Mouse (Mus musculus) heart, embryonic 11.5 days (tissue): Measurements from ENCODE around the gene Chchd10. TPM values are rescaled to one million over a fixed set of nuclear protein-coding genes. Genes with fewer than 3 reads are reported as not detected.
"Not testable (repeated sequence)": the region's sequence is repeated elsewhere in the genome, so short reads cannot be mapped to it uniquely, and the experiment has no call there.

Experiments
- ATAC-seq: fragments of 200-750 bp; cut with Nextera tagmentation; replicated peaks from 2 replicates; pipeline ENCODE4 v1.8.0; 2017; ENCODE audit warnings: moderate library complexity; ENCODE audit not compliant: insufficient number of reproducible peaks, low FRiP score, low TSS enrichment
- H3K27ac ChIP-seq: fragments of 300-500 bp; sonication (generic); 2 replicates; pipeline ENCODE4 v1.5.1; 2014; ENCODE audit warnings: mild to moderate bottlenecking, low read depth, low read length
- H3K27me3 ChIP-seq: fragments of 300-500 bp; sonication (generic); 2 replicates; pipeline ENCODE4 v1.6.1; 2014; ENCODE audit warnings: mild to moderate bottlenecking, low read length, mixed read lengths; ENCODE audit not compliant: control insufficient read depth, insufficient read depth
- H3K36me3 ChIP-seq: fragments of 300-500 bp; sonication (generic); 2 replicates; pipeline ENCODE4 v1.6.1; 2014; ENCODE audit warnings: mild to moderate bottlenecking, low read length, moderate library complexity, mixed read lengths; ENCODE audit not compliant: control insufficient read depth, insufficient read depth
- H3K4me1 ChIP-seq: fragments of 300-500 bp; sonication (generic); 2 replicates; pipeline ENCODE4 v1.6.1; 2014; ENCODE audit warnings: low read length; ENCODE audit not compliant: control insufficient read depth, insufficient read depth
- H3K4me2 ChIP-seq: fragments of 300-500 bp; sonication (generic); 2 replicates; pipeline ENCODE4 v1.6.1; 2014; ENCODE audit warnings: mild to moderate bottlenecking, moderate library complexity
- H3K4me3 ChIP-seq: fragments of 300-500 bp; sonication (generic); 2 replicates; pipeline ENCODE4 v1.5.1; 2014; ENCODE audit warnings: low read depth, low read length
- H3K9ac ChIP-seq: fragments of 300-500 bp; sonication (generic); 2 replicates; pipeline ENCODE4 v1.6.1; 2014; ENCODE audit warnings: mild to moderate bottlenecking, low read depth, low read length, moderate library complexity
- H3K9me3 ChIP-seq: fragments of 300-500 bp; sonication (generic); replicated peaks from 2 replicates; pipeline ENCODE4 v1.6.1; 2016; ENCODE audit warnings: low read length; ENCODE audit not compliant: control insufficient read depth
- WGBS: fragments of 180-500 bp; shearing (Covaris S2); extraction: QIAGEN DNeasy Blood & Tissue Kit; methylation state at CpG from one replicate; pipeline ENCODE4 v1.1.7; 2014; ENCODE audit not compliant: insufficient replicate concordance; 5-methylcytosine and 5-hydroxymethylcytosine counted together
- polyA plus RNA-seq: library from polyadenylated mRNA; unstranded; fragments of >200 nt; fragmentation: Nextera tagmentation; extraction: Ambion mirVana; gene quantifications from 2 replicates; pipeline ENCODE4 v1.2.1, GENCODE M21; 2014

The Chchd10 gene
- polyA plus RNA-seq, result 414 and 441 TPM in 2 replicates

DNA sequence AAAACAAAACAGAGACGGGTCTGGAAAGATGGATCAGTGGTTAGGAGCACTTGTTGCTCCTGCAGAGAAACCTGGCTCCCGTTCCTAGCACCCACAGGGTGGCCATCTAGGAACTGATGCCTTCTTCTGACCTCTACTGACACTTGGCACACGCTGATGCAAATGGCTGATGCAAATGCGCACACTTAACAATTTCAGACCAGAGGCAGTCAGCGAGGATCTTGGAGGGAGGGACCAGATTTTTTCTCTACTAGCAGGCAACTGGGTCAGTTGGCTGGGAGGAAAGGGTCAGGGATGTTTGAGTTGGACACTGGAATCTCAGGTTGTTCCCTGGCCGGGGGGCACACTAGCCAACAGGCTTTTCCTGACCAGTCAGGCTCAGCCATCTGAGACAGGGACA is at the start of gene Chchd10:
Gene Chchd10 (plus strand): TSS at position 240 of the 400 bp plus-strand sequence.
- no peak for ATAC-seq
- H3K4me1 ChIP-seq, result peaks cover 18% of the 10 kb centered on the region

DNA sequence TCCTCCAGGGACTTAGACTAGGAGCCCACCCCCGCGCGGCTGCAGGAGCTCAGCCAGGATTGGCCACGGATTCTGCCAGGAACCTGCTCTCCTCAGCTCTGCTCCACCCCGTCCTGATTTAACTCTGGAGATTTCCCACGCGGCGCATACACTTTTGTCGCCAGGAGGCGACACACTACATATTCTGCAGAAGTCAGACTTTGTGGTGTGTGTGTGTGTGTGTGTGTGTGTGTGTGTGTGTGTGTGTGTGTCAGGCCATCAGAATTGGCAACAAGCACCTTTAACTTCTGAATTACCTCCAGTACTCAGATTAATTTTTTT is 49.7 kb upstream of the Chchd10 start:
- no peak overlapping the region for H3K27ac ChIP-seq
- peak overlapping the region; percentile 15; the same call in 1 of the 2 replicates for H3K4me3 ChIP-seq
- H3K9me3 ChIP-seq, result no peaks in the 10 kb centered on the region
- no peaks in the 10 kb centered on the region for H3K4me1 ChIP-seq
- WGBS, result under 1% methylated on average over 10 of the region's 10 CpGs
- H3K9ac ChIP-seq, result peak overlapping the region; percentile 58; the same call in 1 of the 2 replicates
- no peaks in the 10 kb centered on the region for H3K36me3 ChIP-seq
- H3K4me2 ChIP-seq, result peak overlapping the region; percentile 46
- ATAC-seq, result no peak; the same call in 1 of the 2 replicates
- H3K27me3 ChIP-seq, result no peaks in the 10 kb centered on the region

More for the DNA sequence above, at the start of gene Chchd10:
- peaks cover 37% of the 10 kb centered on the region for H3K27me3 ChIP-seq
- H3K9me3 ChIP-seq, result no peaks in the 10 kb centered on the region
- H3K9ac ChIP-seq, result peak within 1 kb of the TSS; percentile 89
- H3K4me2 ChIP-seq, result peak within 1 kb of the TSS; percentile 96
- peak within 1 kb of the TSS; percentile 22; the same call in 1 of the 2 replicates for H3K27ac ChIP-seq
- WGBS, result 33% methylated on average over 6 of the region's 6 CpGs
- peak within 1 kb of the TSS; percentile 65 for H3K4me3 ChIP-seq
- no peaks in the 10 kb centered on the region for H3K36me3 ChIP-seq

DNA sequence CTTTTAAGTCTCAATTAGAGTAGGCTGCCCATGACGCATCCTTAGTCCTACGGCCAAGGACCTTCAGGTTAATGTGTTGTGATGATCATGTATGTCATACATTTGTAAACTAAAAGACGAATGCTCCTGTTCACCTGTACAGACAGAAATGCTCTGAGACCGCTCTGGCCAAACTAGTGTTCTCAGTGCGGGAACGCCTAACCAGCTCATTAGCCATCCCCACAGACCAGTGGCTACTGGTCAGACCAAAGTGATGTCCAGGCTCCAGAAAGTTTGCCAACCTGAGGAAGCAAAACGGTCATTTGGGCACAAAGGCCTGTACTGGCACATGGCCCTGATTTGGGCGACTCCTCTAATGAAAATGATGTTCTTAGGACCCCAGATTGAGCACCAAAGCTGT is 48.2 kb upstream of the Chchd10 start:
- H3K4me1 ChIP-seq, result peaks cover 8% of the 10 kb centered on the region; the same call in 1 of the 2 replicates
- no peaks in the 10 kb centered on the region for H3K36me3 ChIP-seq
- ATAC-seq, result no peak
- H3K27me3 ChIP-seq, result no peaks in the 10 kb centered on the region
- no peak overlapping the region for H3K4me2 ChIP-seq
- no peak overlapping the region for H3K27ac ChIP-seq
- no peak overlapping the region for H3K4me3 ChIP-seq
- WGBS, result 86% methylated on average over 8 of the region's 8 CpGs
- no peaks in the 10 kb centered on the region for H3K9me3 ChIP-seq
- H3K9ac ChIP-seq, result no peak overlapping the region

DNA sequence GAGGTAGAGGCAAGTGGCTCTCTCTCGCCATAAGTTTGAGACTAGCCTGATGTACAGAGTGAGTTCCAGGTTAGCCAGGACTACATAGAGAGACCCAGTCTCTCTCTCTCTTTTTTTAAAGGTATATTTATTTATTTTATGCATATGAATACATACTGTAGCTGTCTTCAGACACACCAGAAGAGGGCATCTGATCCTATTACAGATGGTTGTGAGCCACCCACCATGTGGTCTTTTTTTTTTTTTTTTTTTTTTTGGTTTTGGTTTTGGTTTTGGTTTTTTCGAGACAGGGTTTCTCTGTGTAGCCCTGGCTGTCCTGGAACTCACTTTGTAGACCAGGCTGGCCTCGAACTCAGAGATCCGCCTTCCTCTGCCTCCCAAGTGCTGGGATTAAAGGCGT is 45.4 kb upstream of the Chchd10 start:
- WGBS, result 79% methylated on average over 5 of the region's 5 CpGs
- not testable (repeated sequence) for ATAC-seq, H3K4me2 ChIP-seq

DNA sequence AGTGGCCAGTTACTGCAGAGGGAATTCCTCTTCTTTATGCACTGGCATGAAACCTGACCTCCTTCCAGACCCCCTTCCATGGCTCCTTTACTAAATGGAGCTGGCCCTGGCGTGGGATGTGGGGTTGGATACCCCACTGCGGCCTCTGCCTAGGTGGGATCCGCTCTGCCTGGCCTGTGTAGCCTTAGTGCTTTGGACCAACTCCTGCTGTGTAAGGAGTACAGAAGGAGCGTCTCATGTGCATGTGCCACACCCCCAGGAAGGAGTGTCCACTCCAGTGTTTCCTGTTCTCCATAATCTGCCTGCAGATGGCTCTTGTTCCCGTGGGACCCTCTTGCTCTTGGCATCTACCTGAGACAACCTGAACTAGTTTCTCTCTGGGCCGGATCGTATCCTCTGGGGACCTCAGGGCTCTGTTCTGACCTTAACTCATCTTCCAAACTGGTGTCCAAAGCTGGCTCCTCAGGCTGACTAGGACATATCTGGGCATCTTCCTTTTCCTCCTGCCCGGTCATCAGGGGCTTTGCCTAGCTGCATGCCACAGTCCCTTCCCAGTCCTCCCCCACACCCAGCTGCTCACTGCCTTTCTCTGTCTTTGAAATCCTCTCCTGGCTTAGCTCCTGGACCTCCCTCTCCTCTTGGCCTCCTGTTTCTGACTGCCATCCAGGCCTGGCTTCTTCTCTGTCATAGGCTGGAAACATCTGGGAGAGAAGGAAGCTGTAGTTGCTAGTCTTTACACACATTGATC is 43.4 kb upstream of the Chchd10 start:
- Histone ChIP-seq H3K27me3 (no peaks in the 10 kb centered on the region), H3K36me3 (no peaks in the 10 kb centered on the region), H3K9me3 (no peaks in the 10 kb centered on the region), H3K27ac (no peak overlapping the region), H3K9ac (peak overlapping the region; percentile 22; the same call in 1 of the 2 replicates), H3K4me2 (no peak overlapping the region), H3K4me1 (peaks cover 13% of the 10 kb centered on the region), H3K4me3 (no peak overlapping the region)
- 39% methylated on average over 8 of the region's 8 CpGs for WGBS
- no peak for ATAC-seq

More for the DNA sequence above, 45.4 kb upstream of the Chchd10 start:
- not testable (repeated sequence) for H3K4me3 ChIP-seq, H3K9ac ChIP-seq, H3K9me3 ChIP-seq, H3K36me3 ChIP-seq, H3K27me3 ChIP-seq, H3K4me1 ChIP-seq, H3K27ac ChIP-seq

DNA sequence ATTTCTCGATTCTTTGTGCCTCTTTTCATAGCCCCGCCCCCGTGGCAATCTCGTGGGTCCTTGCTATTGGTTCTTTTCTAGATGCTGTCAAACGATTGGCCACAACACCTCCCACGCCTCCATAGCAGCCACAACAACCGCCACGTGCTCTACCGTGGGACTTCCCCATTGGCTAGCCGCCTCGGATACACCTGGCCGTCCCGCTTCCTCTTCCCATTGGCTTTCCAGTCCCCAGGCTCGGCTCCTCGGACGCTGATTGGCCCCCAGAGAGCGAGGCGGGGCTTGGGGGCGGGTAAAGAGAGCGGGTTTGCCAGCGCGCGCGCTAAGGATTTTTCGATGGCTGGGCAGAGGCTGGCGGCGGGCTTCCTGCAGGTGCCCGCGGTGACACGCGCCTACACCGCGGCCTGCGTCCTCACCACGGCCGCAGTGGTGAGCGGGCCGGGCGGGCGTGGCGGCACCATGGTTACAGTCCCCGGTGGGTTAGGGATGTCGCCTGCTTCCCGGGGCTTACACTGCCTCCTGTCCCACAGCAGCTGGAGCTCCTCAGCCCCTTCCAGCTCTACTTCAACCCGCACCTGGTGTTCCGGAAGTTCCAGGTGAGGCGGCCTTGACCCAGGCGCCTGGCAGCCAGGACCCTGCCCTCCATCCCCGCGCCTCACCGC is 39.7 kb upstream of the Chchd10 start, which contains the start of gene Derl3:
Gene Derl3 (plus strand): TSS at position 325 of the 662 bp plus-strand sequence.
- Histone ChIP-seq H3K9me3 (no peaks in the 10 kb centered on the region), H3K4me3 (peak within 1 kb of the TSS; percentile 47), H3K4me1 (peaks cover 13% of the 10 kb centered on the region), H3K27ac (no peak within 1 kb of the TSS), H3K36me3 (peaks cover 22% of the 10 kb centered on the region), H3K27me3 (no peaks in the 10 kb centered on the region), H3K4me2 (peak within 1 kb of the TSS; percentile 95), H3K9ac (peak within 1 kb of the TSS; percentile 59)
- ATAC-seq, result peak; percentile 97
- 2% methylated on average over 51 of the region's 51 CpGs for WGBS

DNA sequence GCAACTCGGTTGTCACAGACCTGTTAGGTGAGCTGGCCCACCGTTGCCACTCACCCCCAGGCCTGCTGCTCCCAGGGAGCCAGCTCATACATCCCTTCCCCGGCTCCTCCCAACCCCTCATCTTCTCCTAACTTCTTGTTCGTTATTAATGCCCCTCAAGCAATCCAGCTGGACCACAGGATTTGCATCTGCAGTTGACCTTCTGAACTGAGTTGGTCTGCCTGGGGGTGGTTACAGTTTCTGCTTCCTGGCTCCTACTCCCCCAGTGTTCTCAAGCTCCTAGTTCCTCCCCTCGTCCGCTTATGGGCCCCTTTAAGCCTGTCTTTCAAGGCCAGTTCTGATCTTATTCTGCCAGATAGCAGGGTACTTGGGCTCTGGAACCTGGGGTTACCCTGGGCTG is 38.3 kb upstream of the Chchd10 start:
- no peak overlapping the region for H3K4me2 ChIP-seq
- 69% methylated on average over 6 of the region's 6 CpGs for WGBS
- no peaks in the 10 kb centered on the region for H3K27me3 ChIP-seq
- no peaks in the 10 kb centered on the region for H3K9me3 ChIP-seq
- H3K27ac ChIP-seq, result no peak overlapping the region
- no peak overlapping the region for H3K4me3 ChIP-seq
- peaks cover 20% of the 10 kb centered on the region for H3K4me1 ChIP-seq
- H3K9ac ChIP-seq, result no peak overlapping the region
- ATAC-seq, result no peak
- peaks cover 22% of the 10 kb centered on the region for H3K36me3 ChIP-seq

DNA sequence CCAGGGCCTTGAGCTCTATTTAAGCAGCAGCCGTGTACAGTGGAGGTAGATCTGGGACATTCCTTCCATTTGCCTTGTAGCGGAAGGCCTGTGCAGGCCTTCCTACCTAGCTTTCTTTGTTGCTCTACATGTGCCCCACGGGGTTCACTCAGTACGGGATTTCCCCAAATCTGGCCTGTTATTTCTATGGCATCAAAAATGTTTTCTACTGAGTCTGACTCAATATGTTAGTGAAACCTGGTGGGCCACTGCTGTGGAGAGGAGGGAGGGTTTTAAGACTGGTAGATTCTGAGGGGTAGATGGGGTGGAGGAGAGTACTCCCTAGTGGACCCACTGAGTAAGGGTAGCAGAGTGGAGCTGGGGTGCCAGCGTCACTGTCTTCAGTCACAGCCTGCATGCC is 37.2 kb upstream of the Chchd10 start:
- no peaks in the 10 kb centered on the region for H3K27me3 ChIP-seq
- peaks cover 22% of the 10 kb centered on the region for H3K36me3 ChIP-seq
- ATAC-seq, result no peak
- H3K27ac ChIP-seq, result no peak overlapping the region
- H3K9me3 ChIP-seq, result no peaks in the 10 kb centered on the region
- no peak overlapping the region for H3K4me2 ChIP-seq
- no peak overlapping the region for H3K4me3 ChIP-seq
- peaks cover 21% of the 10 kb centered on the region for H3K4me1 ChIP-seq
- WGBS, result 91% methylated on average over 5 of the region's 5 CpGs
- no peak overlapping the region for H3K9ac ChIP-seq
